Mouse (Mus musculus) cerebellum, postnatal 4 days (tissue): ENCODE results near the gene Usp24.

ENCODE experiments used
- DNase-seq, 2 experiments: peaks; one replicate each; pipeline ENCODE4 v3.0.0; 2022; ENCODE audit warnings: low spot score in 2 of 2, mixed read lengths in 1 of 2

Gene Usp24

GRCm38 (mm10) chr4:106428616-106429015 is 112.6 kb downstream of the Usp24 start:
- DNase-seq: no peak

GRCm38 (mm10) chr4:106429106-106429505 is 113.1 kb downstream of the Usp24 start:
- no peak for DNase-seq

- no peak for DNase-seq
Observed at GRCm38 (mm10) chr4:106430431-106430830, 114.4 kb downstream of the Usp24 start.

- no peak for DNase-seq
Observed at GRCm38 (mm10) chr4:106435426-106435825, 119.4 kb downstream of the Usp24 start.

GRCm38 (mm10) chr4:106436475-106436874 is 120.5 kb downstream of the Usp24 start:
- DNase-seq: no peak

- DNase-seq: no peak
Observed at GRCm38 (mm10) chr4:106437207-106437606, 121.2 kb downstream of the Usp24 start.

GRCm38 (mm10) chr4:106438763-106439162 is 122.8 kb downstream of the Usp24 start:
- no peak for DNase-seq

GRCm38 (mm10) chr4:106443182-106443581 is 127.2 kb downstream of the Usp24 start:
- no peak for DNase-seq

GRCm38 (mm10) chr4:106449306-106449705 is 133.3 kb downstream of the Usp24 start:
- no peak for DNase-seq

- no peak for DNase-seq
Observed at GRCm38 (mm10) chr4:106452401-106452800, 136.4 kb downstream of the Usp24 start.

GRCm38 (mm10) chr4:106453108-106453507 is 137.1 kb downstream of the Usp24 start:
- no peak for DNase-seq

- DNase-seq: no peak
Observed at GRCm38 (mm10) chr4:106453516-106453915, 137.5 kb downstream of the Usp24 start.

GRCm38 (mm10) chr4:106454541-106454940 is 138.5 kb downstream of the Usp24 start:
- DNase-seq: no peak

- DNase-seq: no peak
Observed at GRCm38 (mm10) chr4:106462016-106462415, 146.0 kb downstream of the Usp24 start.

GRCm38 (mm10) chr4:106462524-106462923 is 146.5 kb downstream of the Usp24 start:
- no peak for DNase-seq

- peak in 1 of 2 experiments; percentile 61 for DNase-seq
Observed at GRCm38 (mm10) chr4:106463174-106463801, 147.3 kb downstream of the Usp24 start.

GRCm38 (mm10) chr4:106467420-106468110 is 151.6 kb downstream of the Usp24 start:
- peak in 1 of 2 experiments; percentile 66 for DNase-seq

- DNase-seq: no peak
Observed at GRCm38 (mm10) chr4:106470921-106471320, 154.9 kb downstream of the Usp24 start.

GRCm38 (mm10) chr4:106472335-106472734 is 156.3 kb downstream of the Usp24 start:
- DNase-seq: peak in 1 of 2 experiments; percentile 71

GRCm38 (mm10) chr4:106474241-106474640 is 158.2 kb downstream of the Usp24 start:
- DNase-seq: peak in 1 of 2 experiments; percentile 63

GRCm38 (mm10) chr4:106480545-106480944 is 164.5 kb downstream of the Usp24 start:
- no peak for DNase-seq

GRCm38 (mm10) chr4:106483215-106483727 is 167.3 kb downstream of the Usp24 start:
- DNase-seq: no peak

GRCm38 (mm10) chr4:106483831-106484230 is 167.8 kb downstream of the Usp24 start:
- no peak for DNase-seq
